ENCODE assay signal across 17 mouse cellular contexts in genomic region chr7:134808406-134808805, GRCm38 (mm10).
DNase-seq lines count a peak whose midpoint lies in the region; ATAC-seq lines count a peak whose summit lies in the region.
"Had no signal": no experiment of that assay in that cellular context is flagged by ENCODE, and none has a peak within 500 bp of the region (broad histone marks: within the 10 kb centered on the region; RNA-seq: fewer than 3 reads in every experiment).

No protein-coding gene starts in this region.

- no peak for DNase-seq in lung, postnatal 25 days (ENCODE audit: low spot score)
- no peak for DNase-seq in kidney, adult 9 months
- DNase-seq: adrenal gland, adult 2 months; adrenal gland, postnatal 10 days; adrenal gland, postnatal 25 days; cerebellum, adult 11 months; cerebellum, adult 18-20 months; cerebellum, adult 8-10 months; cerebellum, adult 9-11 months; cerebellum, postnatal 14 days; cerebellum, postnatal 36 days; embryo, embryonic 11 days had no signal

- ATAC-seq in common myeloid progenitor, adult 5-6 weeks (replicated peaks; ENCODE audit: low read depth, poor library complexity, severe bottlenecking), result peak; percentile 62
- ATAC-seq in granulocyte monocyte progenitor cell, adult 5-6 weeks (replicated peaks; ENCODE audit: poor library complexity, severe bottlenecking), result peak; percentile 84
- peak; percentile 81 for ATAC-seq in megakaryocyte progenitor cell, adult 5-6 weeks (replicated peaks; ENCODE audit: poor library complexity)
- ATAC-seq: forebrain, embryonic 14.5 days; forebrain, embryonic 16.5 days had no signal
